Mouse (Mus musculus): Measurements from ENCODE around the gene Epp13. TPM values are rescaled to one million over a fixed set of nuclear protein-coding genes. Genes with fewer than 3 reads are reported as not detected.
"Not testable (repeated sequence)": the region's sequence is repeated elsewhere in the genome, so short reads cannot be mapped to it uniquely, and the experiment has no call there.

Epp13 gene
- total and polyA plus RNA-seq, 3 experiments, result not detected

DNA sequence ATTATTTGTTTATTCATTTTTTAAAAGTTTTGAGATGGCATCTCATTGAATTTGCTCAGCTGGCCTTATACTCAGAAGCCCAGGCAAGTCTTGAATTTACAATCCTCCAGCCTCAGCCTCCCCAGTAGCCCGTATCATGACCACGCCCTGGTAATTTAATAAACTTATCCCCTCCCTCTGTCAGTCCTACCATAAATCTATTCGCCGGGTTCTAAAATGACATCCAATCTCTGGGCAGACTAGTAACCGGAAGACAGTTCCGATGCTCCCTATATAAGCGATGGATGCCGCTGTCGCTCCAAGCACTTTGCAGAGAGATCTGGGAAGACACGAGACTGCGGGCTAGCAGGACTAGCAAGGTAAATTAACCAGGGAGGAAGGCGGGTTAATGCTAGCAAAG is 30.5 kb upstream of the Epp13 start, which contains the start of gene Zscan5b:
TSS of gene Zscan5b (plus strand) at position 301 of the 400 bp plus-strand sequence.
- no peaks in the 10 kb centered on the region for H3K4me1 ChIP-seq (ENCODE audit: control insufficient read depth in 1 of 2, insufficient read depth in 2 of 2)
- peaks cover 8% of the 10 kb centered on the region for H3K9me3 ChIP-seq (replicated peaks; ENCODE audit: low read length)
- H3K27me3 ChIP-seq (replicated peaks), result peaks cover 29% of the 10 kb centered on the region
- no peak within 1 kb of the TSS for H3K4me3 ChIP-seq (replicated peaks in 1 of 3; ENCODE audit: low read depth in 2 of 3, low read length in 2 of 3, poor library complexity in 1 of 3)
- no peaks in the 10 kb centered on the region for H3K79me2 ChIP-seq (replicated peaks; ENCODE audit: control insufficient read depth, extremely low read depth, insufficient read depth, poor library complexity, severe bottlenecking)
- dilution Hi-C loops (cut with MboI; ENCODE audit: extremely low pct_ligation_motif_present, extremely low pct_unique_long_range_greater_than_20kb, low sequenced_read_pairs) (no loop called here), in situ Hi-C loops (cut with MboI; ENCODE audit: low pct_ligation_motif_present, low pct_unique_long_range_greater_than_20kb, low sequenced_read_pairs) (no loop called here)
- H3K36me3 ChIP-seq (replicated peaks in 1 of 2; ENCODE audit: control insufficient read depth in 1 of 2, insufficient read depth in 1 of 2, low read length in 1 of 2), result no peaks in the 10 kb centered on the region
- no peak for DNase-seq (ENCODE audit: extremely low read depth)
- no peak within 1 kb of the TSS for H3K9ac ChIP-seq (ENCODE audit: insufficient read depth, low read depth)
- no peak within 1 kb of the TSS for H3K27ac ChIP-seq (ENCODE audit: insufficient read depth, low read depth)
- no peak for TF ChIP-seq IRF4 (IDR thresholded peaks at IDR 0.05; ENCODE audit: low read depth, low read length)
- no peak for TF ChIP-seq NELFE (IDR thresholded peaks at IDR 0.05; ENCODE audit: low read depth, low read length)
- TF ChIP-seq JUND (conservative IDR thresholded peaks at IDR 0.05; ENCODE audit: low read depth, low read length), result no peak
- TF ChIP-seq MAZ (IDR thresholded peaks at IDR 0.05; ENCODE audit: low read depth, low read length), result no peak
- TF ChIP-seq POLR2AphosphoS2 (IDR thresholded peaks at IDR 0.05; ENCODE audit: low read depth, low read length), result no peak
- no peak within 1 kb of the TSS for H3K4me2 ChIP-seq (ENCODE audit: insufficient read depth, low read depth, poor library complexity, severe bottlenecking)

DNA sequence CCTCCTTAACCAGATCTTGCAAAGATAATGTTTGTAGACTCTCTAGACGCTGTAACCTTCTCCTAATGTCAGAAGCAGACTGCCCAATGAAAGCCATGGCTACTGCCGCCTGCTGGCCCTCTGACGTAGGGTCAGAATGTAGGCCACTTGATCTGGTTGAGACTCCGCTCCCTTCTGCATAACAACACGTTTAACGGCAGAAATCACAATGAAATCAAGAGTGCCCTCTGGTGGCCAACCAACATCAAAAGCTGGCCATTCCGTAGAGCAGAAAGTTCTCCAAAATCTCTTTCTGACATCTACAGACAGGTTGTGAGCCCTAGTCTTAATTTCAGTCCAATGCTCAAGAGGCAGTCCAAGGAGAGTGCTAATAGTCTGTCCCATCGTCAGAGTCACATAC is 24.0 kb upstream of the Epp13 start:
- H3K36me3 ChIP-seq (replicated peaks in 1 of 2; ENCODE audit: control insufficient read depth in 1 of 2, insufficient read depth in 1 of 2, low read length in 1 of 2); in situ Hi-C loops (cut with MboI; ENCODE audit: low pct_ligation_motif_present, low pct_unique_long_range_greater_than_20kb, low sequenced_read_pairs); H3K9ac ChIP-seq (ENCODE audit: insufficient read depth, low read depth); dilution Hi-C loops (cut with MboI; ENCODE audit: extremely low pct_ligation_motif_present, extremely low pct_unique_long_range_greater_than_20kb, low sequenced_read_pairs); H3K4me3 ChIP-seq (replicated peaks in 1 of 3; ENCODE audit: low read depth in 2 of 3, low read length in 2 of 3, poor library complexity in 1 of 3); H3K4me2 ChIP-seq (ENCODE audit: insufficient read depth, low read depth, poor library complexity, severe bottlenecking); H3K27ac ChIP-seq (ENCODE audit: insufficient read depth, low read depth); H3K4me1 ChIP-seq (ENCODE audit: control insufficient read depth in 1 of 2, insufficient read depth in 2 of 2); H3K79me2 ChIP-seq (replicated peaks; ENCODE audit: control insufficient read depth, extremely low read depth, insufficient read depth, poor library complexity, severe bottlenecking): not testable (repeated sequence)
- TF ChIP-seq SMC3 (IDR thresholded peaks at IDR 0.05; ENCODE audit: low read depth, low read length), result 0 out of 2 replicates have a peak, but pooled peaks have one; percentile 5
- peak in 1 of 2 experiments; percentile 50; a peak in 2 of 4 replicates for TF ChIP-seq CTCF (conservative IDR thresholded peaks at IDR 0.05 in 1 of 2, IDR thresholded peaks at IDR 0.05 in 1 of 2; ENCODE audit: low read depth in 2 of 2, low read length in 2 of 2)
- peak; percentile 34 for DNase-seq (ENCODE audit: extremely low read depth)
- peaks cover 12% of the 10 kb centered on the region for H3K9me3 ChIP-seq (replicated peaks; ENCODE audit: low read length)
- peaks cover 39% of the 10 kb centered on the region for H3K27me3 ChIP-seq (replicated peaks)

DNA sequence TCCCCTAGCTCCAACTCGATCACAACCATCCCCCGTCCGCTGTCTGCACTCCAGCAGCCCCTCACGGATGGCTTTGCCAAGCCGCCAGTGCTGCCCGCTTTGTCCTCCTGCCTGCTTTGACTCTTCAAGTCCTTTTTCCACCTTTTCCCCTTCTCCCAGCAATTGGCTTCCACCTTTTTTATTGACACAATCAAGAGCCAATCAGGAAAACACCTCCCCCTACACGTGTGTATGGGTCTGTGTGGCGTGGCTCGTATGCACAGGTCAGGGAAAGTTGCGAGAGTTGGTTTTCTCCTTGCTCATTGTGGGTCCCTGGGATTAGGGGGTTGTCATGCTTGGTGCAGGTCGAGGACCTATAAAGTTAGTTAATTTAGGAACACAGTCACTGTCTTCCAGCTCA is 12.7 kb upstream of the Epp13 start:
- H3K79me2 ChIP-seq (replicated peaks; ENCODE audit: control insufficient read depth, extremely low read depth, insufficient read depth, poor library complexity, severe bottlenecking), result no peaks in the 10 kb centered on the region
- H3K9me3 ChIP-seq (replicated peaks; ENCODE audit: low read length), result no peaks in the 10 kb centered on the region
- no peak overlapping the region for H3K4me2 ChIP-seq (ENCODE audit: insufficient read depth, low read depth, poor library complexity, severe bottlenecking)
- peaks cover 44% of the 10 kb centered on the region for H3K27me3 ChIP-seq (replicated peaks)
- no peak for DNase-seq (ENCODE audit: extremely low read depth)
- H3K36me3 ChIP-seq (replicated peaks in 1 of 2; ENCODE audit: control insufficient read depth in 1 of 2, insufficient read depth in 1 of 2, low read length in 1 of 2), result no peaks in the 10 kb centered on the region
- no peak overlapping the region for H3K4me3 ChIP-seq (replicated peaks in 1 of 3; ENCODE audit: low read depth in 2 of 3, low read length in 2 of 3, poor library complexity in 1 of 3)
- no peak overlapping the region for H3K27ac ChIP-seq (ENCODE audit: insufficient read depth, low read depth)
- H3K4me1 ChIP-seq (ENCODE audit: control insufficient read depth in 1 of 2, insufficient read depth in 2 of 2), result no peaks in the 10 kb centered on the region
- TF ChIP-seq MAZ (IDR thresholded peaks at IDR 0.05; ENCODE audit: low read depth, low read length) (no peak), POLR2A (IDR thresholded peaks at IDR 0.05; ENCODE audit: low read depth, low read length) (no peak), NELFE (IDR thresholded peaks at IDR 0.05; ENCODE audit: low read depth, low read length) (no peak), RCOR1 (conservative IDR thresholded peaks at IDR 0.05; ENCODE audit: low read depth, low read length) (no peak), JUND (conservative IDR thresholded peaks at IDR 0.05; ENCODE audit: low read depth, low read length) (no peak), USF1 (IDR thresholded peaks at IDR 0.05; ENCODE audit: low read depth, low read length) (no peak), MYC (IDR thresholded peaks at IDR 0.05; ENCODE audit: low read depth, low read length) (no peak), UBTF (IDR thresholded peaks at IDR 0.05; ENCODE audit: low read depth, low read length) (no peak), GABPA (IDR thresholded peaks at IDR 0.05; ENCODE audit: insufficient replicate concordance, low read depth, low read length) (no peak)
- H3K9ac ChIP-seq (ENCODE audit: insufficient read depth, low read depth), result no peak overlapping the region
- in situ Hi-C loops (cut with MboI; ENCODE audit: low pct_ligation_motif_present, low pct_unique_long_range_greater_than_20kb, low sequenced_read_pairs), result no loop called here
- dilution Hi-C loops (cut with MboI; ENCODE audit: extremely low pct_ligation_motif_present, extremely low pct_unique_long_range_greater_than_20kb, low sequenced_read_pairs), result no loop called here

Measured in CH12.LX (cell line).